Mouse (Mus musculus): ENCODE data around the gene Rin2. TPM values are rescaled to one million over a fixed set of nuclear protein-coding genes. Genes with fewer than 3 reads are reported as not detected.

Gene Rin2
- polyA plus RNA-seq, 1 experiment, result not detected

DNA sequence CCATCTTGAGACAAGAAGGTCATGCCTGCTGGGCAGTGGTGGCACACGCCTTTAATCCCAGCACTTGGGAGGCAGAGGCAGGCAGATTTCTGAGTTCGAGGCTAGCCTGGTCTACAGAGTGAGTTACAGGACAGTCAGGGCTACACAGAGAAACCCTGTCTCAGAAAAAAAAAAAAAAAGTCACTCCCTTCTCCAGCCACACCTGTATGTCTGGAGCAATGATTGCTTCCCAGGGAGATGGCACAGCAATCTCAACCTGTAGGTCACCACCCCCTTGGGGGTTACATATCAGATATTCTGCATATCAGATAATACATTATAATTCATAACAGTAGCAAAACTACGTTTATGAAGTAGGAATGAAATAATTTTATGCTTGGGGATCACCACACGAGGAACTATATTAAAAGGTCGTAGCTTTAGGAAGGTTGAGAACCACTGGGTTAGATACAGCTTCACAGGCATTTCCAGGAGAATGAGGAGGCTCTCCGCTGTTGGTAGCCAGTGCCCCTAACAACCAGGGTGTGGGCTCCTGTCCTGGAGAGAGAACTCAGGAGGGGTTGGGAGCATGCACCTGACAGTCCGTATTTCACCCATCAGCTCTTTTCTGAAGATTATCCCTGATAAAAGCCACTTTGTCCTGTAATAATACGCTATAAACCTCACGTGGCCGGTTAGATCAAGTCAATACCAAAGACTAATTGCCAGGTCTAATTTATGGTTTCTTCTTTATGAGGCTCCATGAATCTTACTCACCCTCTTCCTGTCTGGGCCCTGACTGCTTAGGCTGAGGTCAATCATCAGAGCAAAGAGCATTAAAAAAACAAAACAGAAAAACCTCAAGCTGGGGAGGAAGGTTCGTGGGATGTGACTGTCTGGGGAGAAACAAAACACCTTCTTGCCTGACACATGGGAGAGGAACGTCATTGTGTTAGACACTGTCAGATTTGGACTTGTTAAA is 166.2 kb downstream of the Rin2 start:
- TF ChIP-seq GATA1 (IDR thresholded peaks at IDR 0.05; ENCODE audit: low read length), result no peak

DNA sequence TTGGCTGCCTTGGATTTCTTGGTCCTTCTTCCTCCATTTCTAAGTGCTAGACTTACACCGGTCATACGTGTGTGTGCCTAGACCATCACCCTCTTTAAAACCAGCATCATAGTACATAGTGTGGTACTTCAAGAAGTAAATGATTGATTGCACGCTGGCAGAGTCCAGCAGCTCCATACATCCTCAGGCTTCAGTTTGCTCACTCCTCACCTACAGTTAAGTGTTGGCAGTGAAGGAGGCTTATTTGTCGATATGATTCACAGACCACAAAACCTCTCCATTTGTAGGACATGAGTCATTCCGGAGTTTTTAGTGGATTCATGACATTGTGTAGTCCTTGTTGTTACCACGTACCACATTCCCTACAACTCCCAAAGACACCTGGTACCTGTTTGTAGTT is 168.3 kb downstream of the Rin2 start:
- TF ChIP-seq GATA1 (IDR thresholded peaks at IDR 0.05; ENCODE audit: low read length), result no peak

DNA sequence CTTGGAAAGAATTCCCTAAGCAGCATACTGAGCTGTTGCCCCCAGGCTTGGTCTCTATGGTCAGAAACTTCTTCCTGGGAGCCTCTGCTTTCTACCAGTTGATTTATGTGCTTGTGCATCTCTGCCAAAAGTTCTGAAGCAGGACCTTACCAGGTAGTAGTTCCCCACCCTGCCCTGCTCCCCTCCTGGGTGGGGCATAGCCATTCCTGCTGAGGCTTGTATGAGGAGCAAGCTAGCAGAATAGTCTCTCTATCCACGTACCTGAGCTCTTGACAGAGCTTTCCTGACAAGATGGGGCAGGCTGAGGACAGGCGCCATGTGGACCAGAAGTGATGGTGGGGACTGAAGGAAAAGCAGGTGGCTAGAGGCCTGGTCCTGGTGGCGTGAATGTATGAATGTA is 171.6 kb downstream of the Rin2 start:
- no peak for TF ChIP-seq GATA1 (IDR thresholded peaks at IDR 0.05; ENCODE audit: low read length)

DNA sequence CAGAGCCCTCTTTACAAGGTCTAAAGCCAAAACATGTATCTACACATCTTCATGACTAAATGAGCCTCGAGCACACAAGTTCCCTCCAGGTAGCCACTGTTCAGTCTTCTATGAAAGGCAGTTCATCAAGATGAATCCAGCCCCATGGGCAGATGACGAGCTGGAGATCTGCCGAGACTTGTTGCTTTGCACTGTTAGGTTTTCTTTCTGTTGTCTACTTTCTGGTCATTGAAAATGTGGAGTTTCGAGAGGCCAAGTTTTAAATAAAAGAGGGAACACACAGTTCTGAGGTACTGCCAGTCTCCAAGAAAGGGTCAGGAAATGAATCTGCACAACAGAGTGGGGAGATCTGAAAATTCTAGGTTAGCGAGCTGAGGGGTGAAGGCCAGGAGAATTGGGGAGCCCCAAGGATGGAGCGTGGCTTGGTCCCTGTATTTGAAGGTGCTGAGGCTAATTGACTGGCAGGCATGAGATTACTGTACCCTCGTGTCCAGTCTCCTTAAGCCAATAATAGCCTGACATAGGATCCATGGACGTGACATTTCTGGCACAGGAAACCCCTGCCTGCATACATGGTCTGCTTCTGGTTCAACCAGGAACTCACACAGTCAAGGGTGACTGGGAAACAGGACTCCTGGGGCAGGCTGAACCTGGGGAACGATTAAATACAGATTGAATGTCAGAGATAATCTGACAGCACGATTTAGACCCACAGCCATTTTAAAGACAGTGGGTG is 174.3 kb downstream of the Rin2 start:
- TF ChIP-seq GATA1 (IDR thresholded peaks at IDR 0.05; ENCODE audit: low read length), result no peak

DNA sequence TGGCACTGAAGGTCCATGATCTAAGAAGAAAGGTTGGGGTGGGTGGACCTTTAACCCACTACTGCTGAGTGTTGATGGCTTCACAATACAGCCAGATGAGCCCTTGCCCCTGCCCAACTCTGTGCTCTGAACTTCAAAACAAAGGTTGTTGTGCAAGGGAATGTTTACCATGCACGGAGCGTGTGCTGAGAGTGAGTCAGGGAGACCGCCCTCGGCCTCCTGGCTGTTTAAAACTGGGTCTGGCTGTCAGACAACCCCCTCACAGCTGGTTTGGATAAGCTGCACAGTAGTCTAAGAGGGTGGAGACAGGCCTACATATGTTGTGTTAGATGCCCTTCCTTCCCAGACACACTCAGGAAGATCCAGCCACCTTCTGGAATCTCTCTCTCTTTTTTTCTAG is 175.8 kb downstream of the Rin2 start:
- TF ChIP-seq GATA1 (IDR thresholded peaks at IDR 0.05; ENCODE audit: low read length), result no peak

DNA sequence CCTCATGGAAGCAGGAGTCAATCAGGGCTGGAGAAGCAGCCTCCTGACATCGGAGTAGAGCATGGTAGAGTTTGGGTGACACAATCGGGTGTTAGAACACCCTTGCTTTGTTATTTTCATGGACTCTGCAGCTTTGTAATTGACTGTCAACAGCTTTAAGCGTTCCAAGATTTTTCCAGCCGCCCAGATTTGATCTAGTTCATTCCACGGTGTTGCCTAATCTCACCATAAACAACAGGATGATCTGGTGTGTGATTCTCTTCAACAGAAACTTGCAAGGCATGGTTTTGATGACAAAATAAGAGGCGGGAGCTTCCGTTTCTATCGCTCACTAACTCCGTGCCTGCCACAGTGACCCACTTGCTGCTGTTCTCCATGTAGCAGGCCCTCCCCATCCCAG is 180.8 kb downstream of the Rin2 start:
- TF ChIP-seq GATA1 (IDR thresholded peaks at IDR 0.05; ENCODE audit: low read length), result no peak

DNA sequence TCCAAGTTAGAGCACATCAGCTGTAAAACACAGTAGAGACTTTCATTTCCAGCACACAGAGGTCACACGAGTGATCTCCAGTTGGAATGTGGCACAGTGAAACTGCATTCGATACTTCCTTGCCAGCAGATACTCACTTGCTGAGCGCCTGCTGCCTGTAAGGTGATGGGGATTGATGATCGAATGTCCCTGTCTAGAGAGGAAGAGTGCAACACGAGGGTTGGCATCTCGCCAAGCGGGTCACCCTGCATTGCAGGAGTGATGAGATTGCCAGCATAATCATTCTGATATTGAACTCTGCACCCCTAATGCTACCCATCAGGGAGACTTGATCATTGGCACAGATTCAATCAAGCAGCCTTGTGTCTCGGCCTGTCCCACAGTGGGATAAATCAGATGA is 182.8 kb downstream of the Rin2 start:
- no peak for TF ChIP-seq GATA1 (IDR thresholded peaks at IDR 0.05; ENCODE audit: low read length)

DNA sequence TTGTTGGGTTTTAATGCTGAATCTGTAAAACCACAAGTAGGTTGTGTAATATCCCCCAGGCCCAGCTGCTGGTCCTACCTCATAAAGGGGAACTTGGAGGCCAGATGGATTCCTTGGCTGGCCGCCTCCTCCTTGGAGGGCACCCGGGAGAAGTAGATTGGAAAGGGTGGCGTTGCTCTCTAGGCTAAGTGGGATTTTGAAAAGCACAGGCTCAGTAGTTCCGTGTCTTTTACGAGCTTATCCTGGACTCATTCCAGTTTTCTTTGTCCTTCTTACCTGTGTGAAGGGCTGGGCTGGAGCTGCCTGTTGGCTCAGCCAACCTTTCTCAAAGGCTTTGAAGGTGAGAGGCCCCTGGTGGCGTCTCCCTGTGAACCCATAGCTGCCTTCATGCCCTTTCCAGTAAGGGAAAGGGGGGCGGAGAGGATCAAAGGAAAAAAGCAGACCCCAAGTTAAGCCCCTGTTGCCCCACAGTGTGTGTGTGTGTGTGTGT is 184.5 kb downstream of the Rin2 start:
- no peak for TF ChIP-seq GATA1 (IDR thresholded peaks at IDR 0.05; ENCODE audit: low read length)

DNA sequence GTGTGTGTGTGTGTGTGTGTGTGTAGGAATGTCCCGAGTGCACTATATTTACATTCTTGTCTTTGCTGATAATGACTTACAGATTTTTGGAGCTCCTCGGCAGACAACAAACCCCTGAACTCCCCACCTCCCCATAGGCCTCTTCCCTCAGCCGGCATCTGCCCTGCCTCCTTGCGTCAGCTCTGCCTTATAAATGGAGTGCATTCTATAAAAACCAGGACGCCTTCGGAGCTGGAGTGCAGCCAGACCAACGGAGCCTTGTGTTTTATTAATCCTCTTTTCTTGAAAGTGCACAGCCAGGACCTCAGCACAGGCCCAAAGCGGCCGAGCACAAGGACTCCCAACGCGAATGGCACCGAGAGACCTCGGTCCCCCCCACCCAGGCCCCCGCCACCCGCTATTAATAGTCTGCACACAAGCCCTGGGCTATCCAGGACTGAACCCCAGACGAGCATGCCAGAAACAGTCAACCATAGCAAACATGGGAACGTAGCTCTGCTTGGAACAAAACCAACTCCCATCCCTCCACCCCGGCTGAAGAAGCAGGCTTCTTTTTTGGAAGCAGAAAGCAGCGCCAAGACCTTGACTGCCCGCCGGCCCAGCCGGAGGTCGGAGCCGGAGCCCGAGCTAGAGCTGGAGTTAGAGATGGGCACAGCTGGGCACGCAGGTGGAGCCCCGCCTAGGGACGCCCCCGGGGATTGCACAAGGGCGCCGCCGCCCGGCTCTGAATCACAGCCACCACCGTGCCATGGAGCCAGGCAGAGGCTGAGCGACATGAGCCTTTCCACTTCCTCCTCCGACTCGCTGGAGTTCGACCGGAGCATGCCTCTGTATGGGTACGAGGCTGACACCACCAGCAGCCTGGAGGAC is 185.2 kb downstream of the Rin2 start:
- no peak for TF ChIP-seq GATA1 (IDR thresholded peaks at IDR 0.05; ENCODE audit: low read length)

DNA sequence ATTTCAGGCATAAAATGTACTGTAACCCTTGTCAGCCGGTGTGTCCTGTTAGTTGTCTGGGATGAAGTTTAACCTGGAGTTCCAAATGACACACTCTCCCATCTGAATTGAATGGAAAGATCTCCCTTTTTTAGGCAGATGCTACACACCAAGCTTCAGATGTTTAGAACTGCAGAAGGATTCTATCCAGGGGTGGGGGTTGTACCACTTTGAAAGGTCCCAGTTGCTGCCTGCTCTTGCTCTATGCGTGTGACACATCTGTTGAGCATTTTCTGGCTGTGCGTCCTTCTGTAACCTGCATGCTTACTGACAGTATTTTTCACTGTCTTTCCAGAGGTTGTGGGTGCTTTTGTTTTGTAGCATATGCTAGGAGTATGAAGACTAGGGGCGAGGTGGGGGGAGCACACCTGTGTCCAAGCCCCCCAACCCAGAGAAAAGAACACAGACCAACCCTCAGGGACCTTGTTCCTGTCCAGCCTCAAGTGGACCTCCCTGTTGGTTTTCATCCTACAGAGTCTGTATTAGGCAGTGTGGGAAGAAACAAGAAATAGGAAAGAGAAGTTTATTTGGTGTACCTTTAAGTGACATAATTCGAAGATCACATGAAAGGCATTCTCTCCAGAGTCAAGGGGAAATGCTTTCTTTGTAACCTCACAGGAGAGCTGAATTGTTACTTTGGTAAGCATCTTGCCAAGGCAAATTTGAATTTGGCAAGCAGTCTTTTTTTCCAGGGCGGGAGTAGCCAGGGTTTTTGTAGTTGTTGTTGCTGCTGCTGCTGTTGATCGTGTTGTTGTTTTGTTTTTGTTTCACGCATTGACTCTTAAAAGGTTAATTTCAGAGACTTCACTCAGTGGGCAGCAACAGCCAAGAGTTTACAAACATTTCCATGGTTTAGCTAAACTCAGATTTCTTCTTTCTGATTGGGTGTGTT is 186.4 kb downstream of the Rin2 start:
- TF ChIP-seq GATA1 (IDR thresholded peaks at IDR 0.05; ENCODE audit: low read length), result no peak

DNA sequence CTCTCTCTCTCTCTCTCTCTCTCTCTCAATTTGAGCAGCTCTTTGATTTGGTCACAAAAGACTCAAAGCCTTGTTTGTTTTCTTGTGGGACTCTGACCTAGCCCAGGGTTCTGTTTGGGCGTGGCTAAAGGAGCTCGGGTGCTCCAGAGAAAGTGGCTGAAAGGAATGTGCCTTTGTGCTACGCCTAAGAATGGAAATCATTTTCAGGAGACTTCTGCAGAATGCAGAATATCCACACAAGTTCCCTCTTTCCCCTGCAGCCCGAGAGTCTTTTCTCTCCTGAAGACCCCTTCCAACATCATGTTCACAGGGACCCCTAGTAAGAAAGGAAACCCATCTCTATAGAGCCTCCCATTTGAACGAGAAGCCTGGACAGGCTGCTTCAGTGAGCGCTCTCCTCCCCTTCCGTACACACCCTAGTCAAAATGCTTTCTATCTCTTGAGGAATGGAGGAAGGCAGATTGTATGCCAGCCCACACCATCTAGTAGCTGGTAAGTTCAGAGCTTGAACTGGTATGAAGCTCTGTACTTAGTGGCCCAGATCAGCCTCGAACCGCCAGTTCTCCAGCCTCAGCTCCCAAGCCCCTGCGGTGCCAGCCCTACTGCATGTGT is 187.3 kb downstream of the Rin2 start:
- TF ChIP-seq GATA1 (IDR thresholded peaks at IDR 0.05; ENCODE audit: low read length), result no peak

DNA sequence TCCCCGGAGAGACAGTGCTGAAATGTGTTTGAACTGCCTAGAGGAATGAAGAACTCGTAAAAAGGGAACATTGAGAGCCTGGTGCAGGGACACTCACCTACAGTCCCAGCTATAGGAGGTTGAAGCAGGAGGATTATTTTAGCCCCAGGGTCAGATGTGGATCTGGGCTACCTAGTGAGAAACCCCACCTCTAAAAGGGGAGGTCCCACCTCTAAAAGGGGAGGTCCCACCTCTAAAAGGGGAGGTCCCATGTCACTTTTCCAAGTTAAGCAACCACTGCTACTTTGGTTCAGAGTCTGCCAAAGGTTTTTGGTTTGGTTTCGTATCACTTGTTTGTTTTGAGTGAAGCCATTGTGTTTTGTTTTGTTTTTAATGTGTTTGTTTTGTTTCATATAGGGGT is 190.3 kb downstream of the Rin2 start:
- no peak for TF ChIP-seq GATA1 (IDR thresholded peaks at IDR 0.05; ENCODE audit: low read length)

DNA sequence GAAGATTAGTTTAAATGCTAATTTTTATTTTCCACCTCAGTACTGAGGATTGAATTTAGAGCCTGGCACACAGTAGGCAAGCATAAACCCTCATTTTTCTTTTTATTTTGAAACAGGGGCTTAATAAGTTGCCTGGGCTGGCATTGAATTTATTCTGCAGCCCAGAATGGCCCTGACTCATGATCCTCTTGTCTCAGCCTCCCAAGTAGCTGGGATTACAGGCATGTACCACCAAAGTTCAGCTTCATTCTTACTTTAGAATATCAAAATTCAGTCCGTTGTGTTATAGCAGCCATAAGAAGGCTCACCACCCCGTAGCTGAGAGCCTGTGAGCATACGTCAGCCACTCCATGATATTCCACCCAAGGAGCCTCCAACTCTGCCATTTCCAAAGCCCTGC is 191.2 kb downstream of the Rin2 start:
- TF ChIP-seq GATA1 (IDR thresholded peaks at IDR 0.05; ENCODE audit: low read length), result no peak
